Mouse (Mus musculus) hindbrain, embryonic 13.5 days (tissue): ENCODE results near the gene Cspg4. TPM values are rescaled to one million over a fixed set of nuclear protein-coding genes. Genes with fewer than 3 reads are reported as not detected.

Experiments
- ATAC-seq: fragments of 200-750 bp; cut with Nextera tagmentation; 2 replicates; pipeline ENCODE4 v1.8.0; 2017; ENCODE audit warnings: moderate TSS enrichment; ENCODE audit not compliant: low FRiP score
- H3K27ac ChIP-seq: fragments of 300-500 bp; sonication (generic); 2 replicates; pipeline ENCODE4 v1.5.1; 2015; ENCODE audit warnings: inconsistent platforms, mild to moderate bottlenecking, moderate library complexity
- H3K27me3 ChIP-seq: fragments of 300-500 bp; sonication (generic); 2 replicates; pipeline ENCODE4 v1.6.1; 2015; ENCODE audit warnings: mild to moderate bottlenecking, inconsistent platforms
- H3K36me3 ChIP-seq: fragments of 300-500 bp; sonication (generic); 2 replicates; pipeline ENCODE4 v1.6.1; 2015; ENCODE audit warnings: mild to moderate bottlenecking, inconsistent platforms
- H3K4me1 ChIP-seq: fragments of 300-500 bp; sonication (generic); replicated peaks from 2 replicates; pipeline ENCODE4 v1.6.1; 2015; ENCODE audit warnings: inconsistent platforms
- H3K4me2 ChIP-seq: fragments of 300-500 bp; sonication (generic); 2 replicates; pipeline ENCODE4 v1.6.1; 2015; ENCODE audit warnings: inconsistent platforms, mild to moderate bottlenecking, moderate library complexity
- H3K4me3 ChIP-seq: fragments of 300-500 bp; sonication (generic); 2 replicates; pipeline ENCODE4 v1.5.1; 2015; ENCODE audit warnings: mild to moderate bottlenecking, inconsistent platforms
- H3K9ac ChIP-seq: fragments of 300-500 bp; sonication (generic); 2 replicates; pipeline ENCODE4 v1.6.1; 2015; ENCODE audit warnings: mild to moderate bottlenecking, inconsistent platforms
- H3K9me3 ChIP-seq: fragments of 300-500 bp; sonication (generic); 2 replicates; pipeline ENCODE4 v1.6.1; 2016; ENCODE audit warnings: inconsistent platforms
- WGBS: fragments of 180-500 bp; shearing (Covaris S2); methylation state at CpG from one replicate; pipeline ENCODE4 v1.1.7; 2015; 5-methylcytosine and 5-hydroxymethylcytosine counted together
- polyA plus RNA-seq: library from polyadenylated mRNA; unstranded; fragments of >200 nt; fragmentation: Nextera tagmentation; extraction: Ambion mirVana; gene quantifications from 2 replicates; pipeline ENCODE4 v1.2.1, GENCODE M21; 2015

Cspg4 gene
- 4.2 and 5.2 TPM in 2 replicates for polyA plus RNA-seq

GRCm38 (mm10) chr9:56864832-56865231 is at the start of gene Cspg4:
TSS of gene Cspg4 (plus strand) at chr9:56865033.
- ATAC-seq, result no peak
- no peak within 1 kb of the TSS for H3K27ac ChIP-seq
- H3K9ac ChIP-seq, result peak within 1 kb of the TSS; percentile 49
- H3K36me3 ChIP-seq, result no peaks in the 10 kb centered on the region
- peak within 1 kb of the TSS; percentile 26 for H3K4me3 ChIP-seq
- no peaks in the 10 kb centered on the region for H3K9me3 ChIP-seq
- H3K4me2 ChIP-seq, result peak within 1 kb of the TSS; percentile 47
- H3K4me1 ChIP-seq, result peaks cover 38% of the 10 kb centered on the region
- 3% methylated on average over 24 of the region's 24 CpGs for WGBS
- peaks cover 40% of the 10 kb centered on the region for H3K27me3 ChIP-seq

DNA sequence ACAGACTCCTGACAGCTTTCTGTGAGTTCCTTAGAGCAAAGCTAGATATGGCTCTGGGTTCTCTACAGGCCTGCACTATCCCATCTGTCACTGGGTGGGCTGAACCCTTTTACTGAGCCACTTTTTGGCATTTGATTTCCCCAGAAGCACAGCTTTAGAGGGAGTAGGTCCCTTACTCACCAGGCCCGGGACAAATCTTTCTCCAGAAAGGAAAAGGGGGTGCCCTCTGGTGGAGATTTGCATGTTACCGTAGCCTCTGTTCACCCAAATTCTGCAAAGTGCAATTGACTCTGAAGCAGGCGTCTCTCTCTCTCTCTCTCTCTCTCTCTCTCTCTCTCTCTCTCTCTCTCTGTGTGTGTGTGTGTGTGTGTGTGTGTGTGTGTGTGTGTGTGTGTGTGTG is 39.9 kb upstream of the Cspg4 start:
- H3K27me3 ChIP-seq, result peaks cover 8% of the 10 kb centered on the region
- ATAC-seq, result no peak
- H3K36me3 ChIP-seq, result no peaks in the 10 kb centered on the region
- no peak overlapping the region for H3K4me3 ChIP-seq
- 0% methylated on average over 3 of the region's 3 CpGs for WGBS
- no peak overlapping the region for H3K9ac ChIP-seq
- H3K4me1 ChIP-seq, result peaks cover 31% of the 10 kb centered on the region
- no peaks in the 10 kb centered on the region for H3K9me3 ChIP-seq
- no peak overlapping the region for H3K4me2 ChIP-seq
- no peak overlapping the region for H3K27ac ChIP-seq

DNA sequence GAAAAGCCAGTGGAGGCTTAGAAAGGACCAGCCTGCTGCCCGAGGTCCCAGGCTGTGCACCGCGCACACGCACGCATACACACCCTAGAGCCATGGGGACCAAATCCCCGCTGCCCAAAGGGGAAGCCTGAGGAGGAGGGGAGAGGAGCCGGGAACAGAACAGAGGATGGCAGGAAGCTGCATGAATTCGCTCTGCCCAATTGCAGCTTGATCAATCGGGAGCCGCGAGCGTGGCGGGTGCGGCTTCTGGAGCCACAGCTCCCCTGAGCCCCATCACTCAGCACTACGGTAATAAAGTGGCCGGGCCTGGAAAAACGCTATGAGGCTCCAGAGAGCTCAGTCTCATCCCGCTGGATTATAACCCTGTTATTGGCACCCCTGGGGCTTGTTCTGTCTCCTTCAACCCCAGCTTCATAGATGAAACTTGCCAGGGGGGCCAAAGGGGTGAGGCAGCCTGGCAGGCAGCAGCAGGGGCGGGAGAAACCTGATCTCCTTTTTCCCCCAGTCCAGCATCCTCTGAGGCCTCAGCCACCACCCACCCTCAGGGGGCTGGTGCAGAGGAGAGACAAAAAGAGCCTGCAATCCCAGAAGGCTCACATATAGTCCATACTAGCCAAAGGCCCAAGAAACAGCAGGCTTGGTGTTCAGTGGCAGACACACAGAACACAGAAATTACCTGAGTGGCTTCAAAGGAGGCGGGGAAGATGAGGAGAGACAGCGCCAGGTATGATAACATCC is 39.2 kb upstream of the Cspg4 start:
- peak overlapping the region; percentile 65 for H3K9ac ChIP-seq
- no peaks in the 10 kb centered on the region for H3K9me3 ChIP-seq
- 9% methylated on average over 21 of the region's 21 CpGs for WGBS
- H3K4me1 ChIP-seq, result peaks cover 39% of the 10 kb centered on the region
- peak overlapping the region; percentile 53 for H3K4me2 ChIP-seq
- peak overlapping the region; percentile 24 for H3K4me3 ChIP-seq
- H3K36me3 ChIP-seq, result no peaks in the 10 kb centered on the region
- peaks cover 8% of the 10 kb centered on the region for H3K27me3 ChIP-seq
- H3K27ac ChIP-seq, result peak overlapping the region; percentile 75
- ATAC-seq, result peak; percentile 47

DNA sequence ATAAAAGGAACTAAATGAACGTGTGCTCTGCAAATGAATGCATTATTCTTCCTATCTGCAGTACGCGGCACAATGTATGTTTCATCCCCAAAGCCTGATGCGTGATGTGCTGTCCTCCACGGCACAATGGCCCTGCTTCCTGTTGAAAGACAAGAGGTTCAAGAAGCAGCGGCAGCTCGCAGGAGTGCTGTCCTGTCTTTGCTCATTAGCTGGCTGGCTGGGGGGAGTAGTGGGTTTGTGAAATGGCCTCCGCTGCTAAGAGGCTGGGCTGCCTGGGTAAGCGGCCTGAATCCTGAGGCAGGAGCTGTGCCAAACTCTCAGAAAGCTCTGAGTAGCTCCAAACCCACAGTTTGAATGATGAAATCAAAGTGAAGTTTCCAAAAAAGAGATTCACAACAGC is 36.7 kb upstream of the Cspg4 start:
- Histone ChIP-seq H3K27ac (no peak overlapping the region), H3K9ac (no peak overlapping the region), H3K4me1 (peaks cover 49% of the 10 kb centered on the region), H3K4me2 (no peak overlapping the region; the same call in 1 of the 2 replicates), H3K9me3 (no peaks in the 10 kb centered on the region), H3K4me3 (no peak overlapping the region), H3K27me3 (peaks cover 15% of the 10 kb centered on the region), H3K36me3 (no peaks in the 10 kb centered on the region)
- WGBS, result 28% methylated on average over 9 of the region's 9 CpGs
- ATAC-seq, result no peak

DNA sequence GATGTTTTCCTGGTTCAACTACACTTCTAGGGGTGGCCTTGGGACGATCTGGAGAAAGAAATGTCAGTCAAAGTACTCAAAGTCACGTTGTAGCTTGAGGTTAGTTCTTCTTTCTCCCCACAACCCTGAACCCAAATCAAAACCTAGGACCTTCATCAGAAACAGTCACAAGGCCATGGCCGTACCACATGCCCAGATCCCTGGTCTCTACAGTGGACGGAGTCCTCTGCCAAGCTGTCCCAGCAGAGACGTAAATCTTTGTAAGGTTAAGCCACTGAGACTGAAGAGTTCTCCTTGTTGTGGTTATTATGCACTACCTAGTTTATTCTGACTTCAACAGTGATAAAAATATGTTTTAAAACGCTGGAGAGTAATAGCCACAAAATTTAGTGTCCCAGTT is 36.0 kb upstream of the Cspg4 start:
- Histone ChIP-seq H3K9ac (no peak overlapping the region), H3K9me3 (no peaks in the 10 kb centered on the region), H3K27me3 (peaks cover 15% of the 10 kb centered on the region), H3K4me2 (no peak overlapping the region), H3K4me3 (no peak overlapping the region), H3K4me1 (peaks cover 56% of the 10 kb centered on the region), H3K36me3 (no peaks in the 10 kb centered on the region), H3K27ac (no peak overlapping the region)
- no peak for ATAC-seq
- 80% methylated on average over 6 of the region's 6 CpGs for WGBS

- 12% methylated on average over 4 of the region's 4 CpGs for WGBS
- Histone ChIP-seq H3K9ac (no peak overlapping the region), H3K4me1 (peaks cover 50% of the 10 kb centered on the region), H3K4me2 (no peak overlapping the region), H3K27me3 (peaks cover 11% of the 10 kb centered on the region), H3K4me3 (no peak overlapping the region), H3K27ac (peak overlapping the region; percentile 75), H3K36me3 (no peaks in the 10 kb centered on the region), H3K9me3 (no peaks in the 10 kb centered on the region)
- ATAC-seq, result peak; percentile 16; the same call in 1 of the 2 replicates
Measured at GRCm38 (mm10) chr9:56830162-56830561, 34.7 kb upstream of the Cspg4 start.

GRCm38 (mm10) chr9:56831904-56832303 is 32.9 kb upstream of the Cspg4 start:
- Histone ChIP-seq H3K4me3 (no peak overlapping the region), H3K27ac (no peak overlapping the region), H3K4me1 (peaks cover 41% of the 10 kb centered on the region), H3K9ac (no peak overlapping the region), H3K9me3 (no peaks in the 10 kb centered on the region), H3K27me3 (peaks cover 8% of the 10 kb centered on the region), H3K36me3 (no peaks in the 10 kb centered on the region), H3K4me2 (no peak overlapping the region)
- no peak for ATAC-seq
- 90% methylated on average over 3 of the region's 3 CpGs for WGBS

GRCm38 (mm10) chr9:56832900-56833299 is 31.9 kb upstream of the Cspg4 start:
- 36% methylated on average over 6 of the region's 6 CpGs for WGBS
- no peak for ATAC-seq
- no peak overlapping the region for H3K9ac ChIP-seq
- peaks cover 7% of the 10 kb centered on the region; the same call in 1 of the 2 replicates for H3K27me3 ChIP-seq
- no peaks in the 10 kb centered on the region for H3K9me3 ChIP-seq
- H3K4me3 ChIP-seq, result no peak overlapping the region
- peaks cover 39% of the 10 kb centered on the region for H3K4me1 ChIP-seq
- H3K4me2 ChIP-seq, result no peak overlapping the region
- no peaks in the 10 kb centered on the region for H3K36me3 ChIP-seq
- no peak overlapping the region for H3K27ac ChIP-seq

DNA sequence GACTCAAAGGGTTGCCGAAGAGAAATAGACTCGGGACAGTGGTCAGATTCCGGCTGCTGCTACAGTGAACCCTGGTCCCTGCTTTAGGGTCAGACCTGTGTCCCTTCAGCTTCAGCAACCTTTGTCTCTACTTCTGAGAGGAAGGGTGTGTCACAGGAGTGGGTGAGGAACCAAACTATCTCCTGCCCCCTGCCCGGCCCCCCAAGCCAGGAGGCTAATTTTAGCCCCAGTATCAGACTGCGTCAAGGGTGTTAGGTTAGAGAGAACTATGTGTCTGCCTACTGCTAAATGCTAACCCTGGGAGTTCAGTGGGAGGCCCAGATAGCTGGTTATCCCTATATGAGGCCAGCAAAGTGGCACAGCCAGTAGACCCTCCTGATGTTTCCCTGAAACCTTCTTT is 29.7 kb upstream of the Cspg4 start:
- 98% methylated on average over 5 of the region's 5 CpGs for WGBS

DNA sequence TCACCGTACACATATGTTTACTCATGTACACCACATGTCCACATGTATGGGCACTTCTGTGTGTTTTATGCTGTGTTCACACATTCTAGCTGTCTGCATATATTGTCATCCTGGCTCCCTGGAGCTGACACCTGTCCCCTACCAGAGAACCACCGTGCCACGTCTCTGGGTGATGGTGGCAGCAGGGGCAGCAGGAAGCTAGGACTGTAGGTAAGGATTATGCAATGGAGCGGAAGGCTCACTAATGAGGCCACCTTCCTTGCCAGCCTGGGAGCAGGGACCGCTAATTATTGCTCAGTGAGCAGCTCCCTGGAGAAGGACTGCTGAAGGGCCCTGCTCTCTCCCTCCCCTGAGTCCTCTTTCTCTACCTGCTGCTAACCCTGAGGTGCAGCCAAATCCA is 24.1 kb upstream of the Cspg4 start:
- WGBS, result 60% methylated on average over 5 of the region's 5 CpGs
- H3K4me3 ChIP-seq, result no peak overlapping the region
- peaks cover 50% of the 10 kb centered on the region for H3K4me1 ChIP-seq
- H3K27ac ChIP-seq, result 0 out of 2 replicates have a peak overlapping the region, but pooled peaks have one; percentile 30
- no peak overlapping the region for H3K4me2 ChIP-seq
- H3K27me3 ChIP-seq, result 0 out of 2 replicates have a peak, but pooled peaks cover 3% of the 10 kb centered on the region
- H3K9me3 ChIP-seq, result no peaks in the 10 kb centered on the region
- H3K36me3 ChIP-seq, result no peaks in the 10 kb centered on the region
- ATAC-seq, result no peak
- H3K9ac ChIP-seq, result no peak overlapping the region

More for the DNA sequence above, 29.7 kb upstream of the Cspg4 start:
- peaks cover 10% of the 10 kb centered on the region; the same call in 1 of the 2 replicates for H3K27me3 ChIP-seq
- H3K4me1 ChIP-seq, result peaks cover 27% of the 10 kb centered on the region
- H3K36me3 ChIP-seq, result no peaks in the 10 kb centered on the region
- no peak overlapping the region for H3K4me3 ChIP-seq
- no peak overlapping the region for H3K27ac ChIP-seq
- no peak overlapping the region for H3K4me2 ChIP-seq
- no peak for ATAC-seq
- H3K9ac ChIP-seq, result no peak overlapping the region
- no peaks in the 10 kb centered on the region for H3K9me3 ChIP-seq

DNA sequence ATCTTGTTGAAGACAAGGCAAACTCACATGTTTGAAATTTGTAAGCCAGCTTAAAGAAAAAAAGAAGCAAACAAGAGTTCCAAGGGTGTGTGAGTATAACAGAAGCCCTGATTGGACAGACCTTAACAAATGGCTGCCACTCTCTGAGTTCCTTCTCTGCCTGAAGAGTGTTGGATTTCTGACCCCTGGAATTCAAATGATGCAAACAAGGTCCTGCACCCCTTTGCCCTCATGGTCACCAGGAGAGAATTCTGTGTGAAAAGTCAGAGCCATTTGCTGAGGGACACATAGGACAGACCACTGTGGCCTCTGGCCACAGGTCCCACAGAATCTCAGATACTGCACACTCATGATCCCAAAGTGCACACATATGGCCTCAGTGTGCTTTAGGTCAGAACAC is 23.0 kb upstream of the Cspg4 start:
- no peak overlapping the region for H3K4me2 ChIP-seq
- H3K9ac ChIP-seq, result peak overlapping the region; percentile 30; the same call in 1 of the 2 replicates
- peaks cover 62% of the 10 kb centered on the region for H3K4me1 ChIP-seq
- 0 out of 2 replicates have a peak, but pooled peaks cover 3% of the 10 kb centered on the region for H3K27me3 ChIP-seq
- H3K9me3 ChIP-seq, result no peaks in the 10 kb centered on the region
- ATAC-seq, result no peak; the same call in 1 of the 2 replicates
- H3K27ac ChIP-seq, result peak overlapping the region; percentile 77
- H3K36me3 ChIP-seq, result no peaks in the 10 kb centered on the region
- no peak overlapping the region for H3K4me3 ChIP-seq

GRCm38 (mm10) chr9:56842303-56842719 is 22.5 kb upstream of the Cspg4 start:
- Histone ChIP-seq H3K27me3 (0 out of 2 replicates have a peak, but pooled peaks cover 3% of the 10 kb centered on the region), H3K4me3 (no peak overlapping the region), H3K9ac (peak overlapping the region; percentile 30; the same call in 1 of the 2 replicates), H3K4me1 (peaks cover 63% of the 10 kb centered on the region), H3K36me3 (no peaks in the 10 kb centered on the region), H3K27ac (peak overlapping the region; percentile 77), H3K4me2 (no peak overlapping the region), H3K9me3 (no peaks in the 10 kb centered on the region)
- ATAC-seq, result peak; percentile 49
- WGBS, result 47% methylated on average over 3 of the region's 3 CpGs
